Mouse (Mus musculus) gonadal fat pad, adult 2 months (tissue): ENCODE measurements at regions not wholly inside any gene's neighbourhood (a gene's known extent, or its start where the extent isn't known, plus 50 kb on each side); places are given as distances from the start of the nearest gene placed in this dataset.

ENCODE experiments used
- DNase-seq: peaks from one replicate; pipeline ENCODE4 v3.0.0-alpha.2; 2012; ENCODE audit warnings: low read depth

- DNase-seq = no peak
These were observed 422.7 kb downstream of the Ppargc1a start for GRCm38 (mm10) chr5:51144842-51145241.

- no peak for DNase-seq
These were observed 442.4 kb downstream of the Ppargc1a start for GRCm38 (mm10) chr5:51125091-51125490.

- DNase-seq = no peak
These were observed 457.5 kb downstream of the Ppargc1a start for GRCm38 (mm10) chr5:51110006-51110405.

- no peak for DNase-seq
These were observed 458.8 kb downstream of the Ppargc1a start for GRCm38 (mm10) chr5:51108737-51109136.

GRCm38 (mm10) chr5:51108181-51108580 lies 459.3 kb downstream of the Ppargc1a start:
- DNase-seq = no peak

GRCm38 (mm10) chr5:51099902-51100301 lies 467.6 kb downstream of the Ppargc1a start:
- no peak for DNase-seq

GRCm38 (mm10) chr5:51072674-51073468 lies 494.7 kb downstream of the Ppargc1a start:
- no peak for DNase-seq

- DNase-seq = no peak
These were observed 495.4 kb downstream of the Ppargc1a start for GRCm38 (mm10) chr5:51072146-51072545.

- no peak for DNase-seq
These were observed 497.9 kb downstream of the Ppargc1a start for GRCm38 (mm10) chr5:51069668-51070067.

- no peak for DNase-seq
These were observed 521.7 kb downstream of the Ppargc1a start for GRCm38 (mm10) chr5:51045872-51046271.

GRCm38 (mm10) chr5:51041541-51042217 lies 525.8 kb downstream of the Ppargc1a start:
- DNase-seq = no peak

- no peak for DNase-seq
These were observed 526.6 kb downstream of the Ppargc1a start for GRCm38 (mm10) chr5:51040926-51041325.

GRCm38 (mm10) chr5:51040463-51040862 lies 527.1 kb downstream of the Ppargc1a start:
- no peak for DNase-seq

- DNase-seq = no peak
These were observed 527.8 kb downstream of the Ppargc1a start for GRCm38 (mm10) chr5:51039713-51040178.

- no peak for DNase-seq
These were observed 531.0 kb downstream of the Ppargc1a start for GRCm38 (mm10) chr5:51036450-51036990.

GRCm38 (mm10) chr5:51028966-51029365 lies 538.6 kb downstream of the Ppargc1a start:
- no peak for DNase-seq

- no peak for DNase-seq
These were observed 576.5 kb downstream of the Ppargc1a start for GRCm38 (mm10) chr5:50990822-50991537.
